Mouse (Mus musculus): ENCODE data around the gene Ccdc80. TPM values are rescaled to one million over a fixed set of nuclear protein-coding genes. Genes with fewer than 3 reads are reported as not detected.

Ccdc80 gene
- polyA plus RNA-seq, 1 experiment from 2014 or later, result 105 TPM

DNA sequence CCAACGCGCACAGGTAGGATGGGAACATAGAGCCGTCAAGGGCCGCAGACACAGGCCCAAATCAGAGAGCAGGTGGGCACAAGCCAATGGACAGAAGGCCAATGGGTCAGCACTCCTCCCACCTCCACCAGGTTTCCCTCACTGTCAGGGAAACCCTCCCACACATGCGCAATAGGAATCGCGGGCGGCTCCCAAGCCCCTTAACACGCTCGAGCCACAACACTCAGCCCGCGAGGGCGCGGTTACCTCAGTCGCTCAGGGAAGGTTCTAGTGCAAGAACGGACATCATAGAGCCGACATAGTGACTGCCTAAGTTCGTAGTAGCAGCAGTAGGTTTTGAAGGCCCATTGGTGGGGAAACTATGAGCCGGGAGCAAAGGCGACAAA is 64.9 kb downstream of the Ccdc80 start:
- peak overlapping the region; percentile 88 for H3K27ac ChIP-seq (replicated peaks; ENCODE audit: low read depth, low read length)
- H3K4me1 ChIP-seq (ENCODE audit: control insufficient read depth, insufficient read depth, low read length), result peaks cover 14% of the 10 kb centered on the region
- 0 out of 2 replicates have a peak, but pooled peaks cover 1% of the 10 kb centered on the region for H3K36me3 ChIP-seq (ENCODE audit: control insufficient read depth, insufficient read depth, low read length)
- peak overlapping the region; percentile 86 for H3K9ac ChIP-seq (ENCODE audit: low read depth, low read length)
- DNase-seq (ENCODE audit: low spot score), result peak; percentile 91
- H3K4me3 ChIP-seq (ENCODE audit: low read depth, low read length), result peak overlapping the region; percentile 81
- H3K4me2 ChIP-seq (ENCODE audit: low read depth, low read length), result peak overlapping the region; percentile 73
- H3K27me3 ChIP-seq (replicated peaks; ENCODE audit: control insufficient read depth, insufficient read depth, low read length), result no peaks in the 10 kb centered on the region
- under 1% methylated on average over 20 of the region's 20 CpGs for WGBS
- ATAC-seq (ENCODE audit: low read depth), result peak; percentile 85
- H3K9me3 ChIP-seq (ENCODE audit: control insufficient read depth, low read length), result no peaks in the 10 kb centered on the region

DNA sequence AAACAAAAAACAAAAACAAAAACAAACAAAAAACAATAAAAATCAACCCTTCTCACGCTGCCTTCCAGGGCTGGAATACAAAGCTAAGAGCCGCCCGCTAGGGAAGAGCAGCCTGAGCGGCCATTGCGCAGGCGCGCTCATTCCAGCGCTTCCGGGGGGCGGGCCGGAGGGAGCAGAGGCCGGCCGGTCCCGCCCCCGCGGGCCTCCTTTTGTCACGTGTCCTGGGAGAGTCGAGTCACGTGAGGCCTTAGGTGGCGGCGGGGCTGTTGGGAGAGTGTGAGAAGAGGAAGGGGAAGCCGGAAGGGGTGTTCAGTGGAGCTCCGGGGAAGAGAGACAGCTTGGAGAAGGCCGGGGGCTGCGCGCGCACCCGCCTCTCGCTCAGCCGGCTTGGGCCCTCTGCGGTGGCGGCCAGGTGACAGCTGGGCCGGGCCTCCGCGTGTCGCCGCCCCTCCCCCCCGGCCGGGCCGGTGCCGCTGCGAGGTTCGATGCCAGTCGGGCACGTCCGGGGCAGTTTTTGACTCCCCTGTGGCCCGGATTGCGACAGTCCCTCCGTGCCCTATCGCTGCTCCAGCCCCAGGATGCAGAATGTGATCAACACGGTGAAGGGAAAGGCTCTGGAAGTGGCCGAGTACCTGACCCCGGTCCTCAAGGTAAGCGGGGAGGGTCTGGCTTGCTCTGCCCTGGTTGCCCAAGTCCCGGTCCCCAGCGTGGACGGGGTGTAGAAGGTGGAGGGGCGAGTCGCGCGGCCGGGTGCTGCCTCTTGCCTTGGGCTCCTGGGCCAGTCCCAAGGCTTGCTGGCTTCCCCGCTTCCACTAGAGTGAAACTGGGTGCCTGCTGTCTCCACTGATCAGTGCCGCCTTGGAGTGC is 65.6 kb downstream of the Ccdc80 start, which contains the start of the genes Slc35a5 and Atg3:
Gene Slc35a5, minus strand, starts transcription at position 185 of the 867 bp plus-strand sequence.
Gene Atg3, plus strand, starts transcription at position 264 of the 867 bp plus-strand sequence.
- Histone ChIP-seq H3K4me1 (ENCODE audit: control insufficient read depth, insufficient read depth, low read length) (peaks cover 14% of the 10 kb centered on the region), H3K27me3 (replicated peaks; ENCODE audit: control insufficient read depth, insufficient read depth, low read length) (no peaks in the 10 kb centered on the region), H3K4me2 (ENCODE audit: low read depth, low read length) (peak within 1 kb of the TSS; percentile 73), H3K9me3 (ENCODE audit: control insufficient read depth, low read length) (no peaks in the 10 kb centered on the region), H3K4me3 (ENCODE audit: low read depth, low read length) (peak within 1 kb of the TSS; percentile 81), H3K9ac (ENCODE audit: low read depth, low read length) (peak within 1 kb of the TSS; percentile 86), H3K27ac (replicated peaks; ENCODE audit: low read depth, low read length) (peak within 1 kb of the TSS; percentile 88), H3K36me3 (ENCODE audit: control insufficient read depth, insufficient read depth, low read length) (0 out of 2 replicates have a peak, but pooled peaks cover 4% of the 10 kb centered on the region)
- under 1% methylated on average over 31 of the region's 64 CpGs for WGBS
- ATAC-seq (ENCODE audit: low read depth), result peak; percentile 98
- peak; percentile 99 for DNase-seq (ENCODE audit: low spot score)

DNA sequence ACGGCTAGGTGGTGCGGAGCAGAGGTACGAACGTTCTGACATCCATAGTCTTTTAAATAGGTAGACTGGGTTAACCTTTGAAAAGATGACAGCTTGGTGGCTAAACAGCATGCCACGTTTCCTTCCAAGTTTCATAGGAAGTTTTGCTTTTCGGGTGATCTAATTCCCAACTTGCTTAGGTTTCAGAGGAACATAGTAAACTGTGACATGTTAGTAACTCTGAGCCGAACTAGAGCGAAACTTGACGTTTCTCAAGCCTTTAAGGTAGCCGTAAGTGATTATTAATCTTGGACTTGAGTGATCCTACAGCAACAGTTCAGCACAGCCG is 66.2 kb downstream of the Ccdc80 start:
- Histone ChIP-seq H3K27me3 (replicated peaks; ENCODE audit: control insufficient read depth, insufficient read depth, low read length) (no peaks in the 10 kb centered on the region), H3K9ac (ENCODE audit: low read depth, low read length) (peak overlapping the region; percentile 86), H3K27ac (replicated peaks; ENCODE audit: low read depth, low read length) (peak overlapping the region; percentile 88; the same call in 1 of the 2 replicates), H3K9me3 (ENCODE audit: control insufficient read depth, low read length) (no peaks in the 10 kb centered on the region), H3K36me3 (ENCODE audit: control insufficient read depth, insufficient read depth, low read length) (0 out of 2 replicates have a peak, but pooled peaks cover 4% of the 10 kb centered on the region), H3K4me1 (ENCODE audit: control insufficient read depth, insufficient read depth, low read length) (peaks cover 14% of the 10 kb centered on the region), H3K4me2 (ENCODE audit: low read depth, low read length) (peak overlapping the region; percentile 67), H3K4me3 (ENCODE audit: low read depth, low read length) (peak overlapping the region; percentile 81)
- ATAC-seq (ENCODE audit: low read depth) (no peak), DNase-seq (ENCODE audit: low spot score) (no peak)
- WGBS, result 4% methylated on average over 11 of the region's 11 CpGs

Other genes with a start within 250 kb of the Ccdc80 start
- not detected in 2 replicates for gene Cd200r2, start 226.3 kb upstream of the Ccdc80 start, polyA plus RNA-seq (2014; fragmentation: Nextera tagmentation; extraction: Ambion mirVana)
- 1.5 and 2.0 TPM in 2 replicates for gene Cd200r3, start 149.7 kb upstream of the Ccdc80 start, polyA plus RNA-seq (2014; fragmentation: Nextera tagmentation; extraction: Ambion mirVana)
- gene Slc35a5, start 65.3 kb downstream of the Ccdc80 start, polyA plus RNA-seq (2014; fragmentation: Nextera tagmentation; extraction: Ambion mirVana), result 17.1 TPM in 2 replicates
- gene Atg3, start 65.4 kb downstream of the Ccdc80 start, polyA plus RNA-seq (2014; fragmentation: Nextera tagmentation; extraction: Ambion mirVana), result 38.2 and 40.0 TPM in 2 replicates
- gene Btla, start 130.9 kb downstream of the Ccdc80 start, polyA plus RNA-seq (2014; fragmentation: Nextera tagmentation; extraction: Ambion mirVana), result 0.49 and 0.80 TPM in 2 replicates